Mouse (Mus musculus): ENCODE data around the gene Slc7a7. TPM values are rescaled to one million over a fixed set of nuclear protein-coding genes. Genes with fewer than 3 reads are reported as not detected.

Slc7a7 gene
- polyA plus RNA-seq, 1 experiment from 2014 or later: 7.7 TPM

DNA sequence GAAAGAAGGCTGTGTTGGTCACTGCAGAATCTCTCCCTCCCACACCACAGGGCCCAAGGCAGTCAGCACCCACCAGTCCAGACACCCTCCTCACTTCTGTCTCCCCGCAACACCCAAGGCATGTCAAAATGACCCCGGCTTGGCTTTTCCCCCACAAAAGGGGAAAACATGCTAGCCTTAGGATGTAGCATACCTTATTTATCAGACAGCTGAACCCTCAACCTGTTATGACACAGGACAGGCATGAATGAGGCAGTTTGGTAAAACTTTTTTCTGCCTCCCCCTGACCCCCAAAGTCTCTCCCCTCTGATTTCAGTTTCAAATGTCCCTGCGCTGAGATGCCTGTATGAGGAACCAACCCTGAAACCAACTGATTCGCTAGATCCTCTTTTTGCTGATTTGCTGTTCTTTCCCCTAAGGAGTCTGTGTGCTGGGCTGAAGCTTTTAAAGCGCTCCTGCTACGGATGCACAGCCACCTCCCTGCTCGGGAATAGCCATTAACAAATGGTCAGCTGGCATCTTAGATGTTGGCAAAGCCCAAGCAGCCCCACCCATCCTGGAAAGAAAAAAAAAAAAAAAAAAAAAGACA, 8.4 kb downstream of the Slc7a7 start:
- H3K4me1 ChIP-seq (replicated peaks): peaks cover 31% of the 10 kb centered on the region
- peak overlapping the region; percentile 47 for H3K4me2 ChIP-seq
- H3K9ac ChIP-seq: no peak overlapping the region
- H3K9me3 ChIP-seq (replicated peaks): no peaks in the 10 kb centered on the region
- no peak for ATAC-seq (replicated peaks; ENCODE audit: insufficient number of reproducible peaks, insufficient read depth, low FRiP score, low read depth)
- no peaks in the 10 kb centered on the region for H3K27me3 ChIP-seq
- peak overlapping the region; percentile 74 for H3K27ac ChIP-seq
- H3K36me3 ChIP-seq: no peaks in the 10 kb centered on the region
- 76% methylated on average over 7 of the region's 7 CpGs for WGBS
- H3K4me3 ChIP-seq: 0 out of 2 replicates have a peak overlapping the region, but pooled peaks have one; percentile 13

DNA sequence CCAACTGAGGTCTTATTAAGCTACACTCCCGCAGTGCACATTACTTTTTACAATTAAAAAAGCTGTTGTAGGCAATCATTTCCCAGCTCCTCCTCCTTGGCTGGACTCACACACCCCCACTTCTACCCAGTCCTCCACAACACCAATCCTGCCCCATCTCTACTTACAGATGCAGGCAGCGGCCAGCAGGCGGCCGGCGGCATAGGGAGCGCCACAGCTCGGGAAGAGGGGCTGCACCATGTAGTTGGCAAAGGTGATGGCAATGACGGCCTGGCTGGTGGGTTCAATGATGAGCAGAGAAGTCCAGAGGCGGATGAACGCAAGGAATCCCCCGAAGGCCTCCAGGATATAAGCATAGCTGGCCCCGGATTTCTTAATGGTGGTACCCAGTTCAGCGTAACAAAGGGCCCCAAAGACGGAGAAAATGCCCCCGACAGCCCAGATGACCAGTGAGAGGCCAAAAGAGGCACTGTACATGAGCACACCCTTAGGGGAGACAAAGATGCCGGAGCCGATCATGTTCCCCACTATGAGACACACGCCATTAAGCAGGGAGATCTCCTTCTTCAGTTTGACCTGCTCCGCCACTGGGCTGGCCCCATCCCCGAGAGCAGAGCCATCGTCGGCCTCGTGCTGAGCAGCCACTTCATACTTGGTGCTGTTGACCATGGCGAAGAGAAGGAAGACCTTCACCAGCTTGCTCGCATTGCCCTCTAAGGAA, 9.1 kb downstream of the Slc7a7 start:
- Histone ChIP-seq H3K4me2 (peak overlapping the region; percentile 47), H3K27me3 (no peaks in the 10 kb centered on the region), H3K36me3 (no peaks in the 10 kb centered on the region), H3K4me3 (0 out of 2 replicates have a peak overlapping the region, but pooled peaks have one; percentile 0), H3K27ac (peak overlapping the region; percentile 74; the same call in 1 of the 2 replicates), H3K4me1 (replicated peaks) (peaks cover 25% of the 10 kb centered on the region), H3K9me3 (replicated peaks) (no peaks in the 10 kb centered on the region), H3K9ac (no peak overlapping the region)
- ATAC-seq (replicated peaks; ENCODE audit: insufficient number of reproducible peaks, insufficient read depth, low FRiP score, low read depth): no peak
- 82% methylated on average over 25 of the region's 25 CpGs for WGBS

DNA sequence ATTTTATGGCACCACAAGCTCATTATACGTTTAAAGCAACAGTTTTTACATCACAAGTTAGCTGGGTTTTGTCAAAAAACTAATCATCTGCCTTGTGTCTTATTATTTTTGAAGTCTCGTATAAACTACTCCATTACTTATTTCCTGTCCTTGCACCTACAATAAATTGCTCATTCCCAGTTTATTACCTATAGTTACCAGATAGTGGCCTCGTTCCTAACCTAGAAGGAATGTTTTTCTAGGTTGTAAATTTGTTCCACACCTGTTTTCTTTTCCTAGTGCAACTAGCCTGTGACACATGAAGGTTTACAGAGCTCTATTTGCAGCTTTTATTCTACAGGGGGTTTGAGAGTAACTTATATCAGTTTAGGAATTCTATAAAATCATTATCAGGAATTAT, 15.9 kb downstream of the Slc7a7 start:
- Histone ChIP-seq H3K27me3 (no peaks in the 10 kb centered on the region), H3K4me1 (replicated peaks) (no peaks in the 10 kb centered on the region), H3K36me3 (no peaks in the 10 kb centered on the region), H3K9ac (no peak overlapping the region), H3K9me3 (replicated peaks) (no peaks in the 10 kb centered on the region), H3K4me3 (no peak overlapping the region), H3K4me2 (no peak overlapping the region), H3K27ac (no peak overlapping the region)
- 68% methylated on average over 3 of the region's 3 CpGs for WGBS
- ATAC-seq (replicated peaks; ENCODE audit: insufficient number of reproducible peaks, insufficient read depth, low FRiP score, low read depth): no peak

DNA sequence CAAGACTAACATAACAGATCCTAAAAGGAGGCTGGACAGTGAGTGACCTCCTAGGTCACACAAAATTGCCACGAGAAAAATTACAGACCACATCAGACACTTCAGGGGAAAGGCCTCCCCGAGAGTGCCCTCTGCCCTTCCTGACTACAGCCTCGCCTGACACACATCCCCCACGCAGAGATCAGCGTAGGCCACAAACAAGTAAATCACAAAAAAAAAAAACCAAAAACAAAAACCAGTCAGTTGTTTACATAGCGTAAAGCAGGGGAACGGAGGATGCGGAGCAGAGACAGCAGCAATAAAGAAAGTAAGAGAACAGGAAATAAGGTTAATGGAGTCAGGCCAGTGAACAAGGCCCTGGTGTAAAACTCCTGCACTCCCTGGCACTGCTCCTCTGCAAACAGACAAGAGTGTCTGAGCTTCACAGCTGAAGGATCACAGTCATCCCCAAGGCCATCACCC, 18.6 kb downstream of the Slc7a7 start:
- ATAC-seq (replicated peaks; ENCODE audit: insufficient number of reproducible peaks, insufficient read depth, low FRiP score, low read depth): no peak
- WGBS: 56% methylated on average over 8 of the region's 8 CpGs
- Histone ChIP-seq H3K4me1 (replicated peaks) (no peaks in the 10 kb centered on the region), H3K9me3 (replicated peaks) (no peaks in the 10 kb centered on the region), H3K36me3 (no peaks in the 10 kb centered on the region), H3K27me3 (no peaks in the 10 kb centered on the region), H3K9ac (no peak overlapping the region), H3K27ac (no peak overlapping the region), H3K4me2 (no peak overlapping the region), H3K4me3 (no peak overlapping the region)

DNA sequence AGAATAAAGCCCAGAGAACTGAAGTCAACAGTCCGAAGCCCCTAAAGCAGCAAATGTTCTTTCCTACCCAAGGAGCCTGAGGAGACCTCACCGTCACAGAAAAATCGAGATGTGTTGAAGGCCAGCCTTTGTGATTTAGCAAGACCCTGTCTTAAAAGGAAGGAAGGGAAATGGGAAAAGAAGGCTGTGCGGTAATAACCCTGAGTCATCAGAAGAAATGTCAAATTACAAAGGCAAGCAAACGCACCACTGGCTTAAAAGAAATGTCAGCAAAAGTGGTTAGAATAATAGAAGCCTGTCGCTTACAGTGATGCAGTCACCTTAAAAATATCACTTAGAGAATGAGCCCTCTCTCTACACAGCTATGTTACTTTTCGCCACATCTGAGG, 19.1 kb downstream of the Slc7a7 start:
- Histone ChIP-seq H3K27ac (no peak overlapping the region), H3K9me3 (replicated peaks) (no peaks in the 10 kb centered on the region), H3K36me3 (no peaks in the 10 kb centered on the region), H3K9ac (no peak overlapping the region), H3K4me2 (no peak overlapping the region), H3K4me1 (replicated peaks) (no peaks in the 10 kb centered on the region), H3K27me3 (no peaks in the 10 kb centered on the region), H3K4me3 (no peak overlapping the region)
- no peak for ATAC-seq (replicated peaks; ENCODE audit: insufficient number of reproducible peaks, insufficient read depth, low FRiP score, low read depth)
- WGBS: 62% methylated on average over 7 of the region's 7 CpGs

DNA sequence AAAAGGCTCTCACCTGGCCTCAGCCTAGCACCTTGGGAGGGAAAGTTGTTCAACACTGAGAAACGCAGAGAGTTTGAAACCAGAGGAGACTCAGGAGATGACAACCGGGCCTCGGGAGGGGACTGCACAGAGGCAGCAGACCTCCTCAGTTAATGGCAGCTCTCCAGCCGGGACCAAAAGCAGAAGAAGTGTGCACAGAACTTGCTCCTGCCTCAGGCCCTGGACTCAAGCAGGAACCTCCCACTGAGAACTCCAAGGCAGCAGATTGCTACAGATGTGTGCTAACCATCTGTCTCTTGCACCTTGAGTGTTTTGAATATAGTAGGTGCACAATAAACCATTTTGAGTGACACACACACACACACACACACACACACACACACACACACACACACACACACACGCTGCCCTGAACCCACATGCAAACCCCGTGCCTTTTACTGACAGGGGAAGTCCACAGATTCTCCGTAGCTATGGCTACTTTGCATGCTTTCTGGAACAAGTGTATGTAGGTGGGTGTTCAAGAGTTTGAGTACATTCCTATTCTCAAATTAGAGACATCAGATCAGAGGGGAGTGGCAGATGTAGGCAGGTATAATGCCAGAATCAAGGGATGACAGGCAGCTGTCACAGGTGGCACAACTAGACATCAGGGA, 19.6 kb downstream of the Slc7a7 start:
- 69% methylated on average over 7 of the region's 7 CpGs for WGBS
- H3K27me3 ChIP-seq: no peaks in the 10 kb centered on the region
- ATAC-seq (replicated peaks; ENCODE audit: insufficient number of reproducible peaks, insufficient read depth, low FRiP score, low read depth): no peak
- H3K27ac ChIP-seq: no peak overlapping the region
- no peak overlapping the region for H3K9ac ChIP-seq
- no peaks in the 10 kb centered on the region for H3K4me1 ChIP-seq (replicated peaks)
- no peak overlapping the region for H3K4me3 ChIP-seq
- no peak overlapping the region for H3K4me2 ChIP-seq
- no peaks in the 10 kb centered on the region for H3K36me3 ChIP-seq
- no peaks in the 10 kb centered on the region for H3K9me3 ChIP-seq (replicated peaks)

DNA sequence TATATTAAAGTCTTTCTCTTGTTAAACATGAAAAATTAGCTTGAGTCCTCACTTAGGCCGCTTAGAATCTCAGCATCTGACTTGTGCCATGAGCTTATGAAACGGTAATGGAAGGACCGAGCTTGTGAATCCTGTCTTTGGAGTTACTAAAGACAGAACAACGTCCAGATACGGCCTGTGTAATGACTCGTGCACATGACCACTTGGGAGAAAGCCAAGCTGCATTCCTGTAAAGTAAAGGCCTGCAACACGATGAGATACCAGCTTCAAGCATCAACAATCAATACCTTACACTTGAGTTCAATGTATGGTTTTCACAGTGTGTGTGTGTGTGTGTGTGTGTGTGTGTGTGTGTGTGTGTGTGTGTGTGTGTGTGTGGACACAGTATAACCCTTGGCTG, 20.9 kb downstream of the Slc7a7 start:
- Histone ChIP-seq H3K27me3 (no peaks in the 10 kb centered on the region), H3K27ac (no peak overlapping the region), H3K36me3 (no peaks in the 10 kb centered on the region), H3K4me1 (replicated peaks) (no peaks in the 10 kb centered on the region), H3K4me2 (no peak overlapping the region), H3K4me3 (no peak overlapping the region), H3K9ac (no peak overlapping the region), H3K9me3 (replicated peaks) (no peaks in the 10 kb centered on the region)
- no peak for ATAC-seq (replicated peaks; ENCODE audit: insufficient number of reproducible peaks, insufficient read depth, low FRiP score, low read depth)
- WGBS: 43% methylated on average over 7 of the region's 7 CpGs

DNA sequence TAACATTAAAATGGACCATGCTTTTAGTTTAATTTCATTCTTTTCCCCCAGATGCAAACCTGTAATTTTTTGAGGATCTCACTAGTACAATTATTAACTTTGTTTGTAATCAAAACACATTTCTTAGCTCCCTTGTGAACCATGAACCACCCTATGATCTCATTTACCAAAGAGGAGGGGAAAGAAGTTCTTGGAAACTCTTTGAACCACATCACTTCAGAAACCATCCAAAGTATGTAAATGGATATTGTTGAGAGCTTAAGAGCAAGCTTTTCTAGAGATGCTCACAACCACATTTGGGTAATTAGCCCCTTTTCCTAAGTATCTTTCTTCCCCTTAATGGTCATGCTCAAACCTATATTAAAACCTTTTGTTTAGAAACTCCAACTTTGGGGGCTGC, 23.3 kb downstream of the Slc7a7 start:
- Histone ChIP-seq H3K4me2 (no peak overlapping the region), H3K36me3 (no peaks in the 10 kb centered on the region), H3K4me3 (no peak overlapping the region), H3K9ac (no peak overlapping the region), H3K27ac (no peak overlapping the region), H3K4me1 (replicated peaks) (no peaks in the 10 kb centered on the region), H3K9me3 (replicated peaks) (no peaks in the 10 kb centered on the region), H3K27me3 (no peaks in the 10 kb centered on the region)
- no peak for ATAC-seq (replicated peaks; ENCODE audit: insufficient number of reproducible peaks, insufficient read depth, low FRiP score, low read depth)

DNA sequence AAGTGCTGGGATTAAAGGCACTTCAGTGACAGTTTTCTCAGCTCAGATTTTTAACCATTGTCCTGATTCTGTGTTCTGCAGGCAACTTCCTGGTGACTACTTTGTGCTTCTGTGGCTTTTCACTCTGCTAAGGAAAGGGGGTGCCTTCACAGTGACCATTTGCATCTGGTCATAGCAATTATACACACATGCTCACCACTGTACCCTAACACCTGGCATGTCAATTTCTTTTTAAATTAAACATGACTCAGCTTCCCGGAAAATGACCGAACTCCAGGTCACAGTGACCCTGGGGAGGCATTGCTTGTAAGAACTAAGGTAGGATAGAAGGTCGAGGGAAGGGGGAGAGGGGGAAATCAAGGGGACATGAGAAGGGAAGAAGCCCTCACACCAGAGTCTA, 23.8 kb downstream of the Slc7a7 start:
- no peak for ATAC-seq (replicated peaks; ENCODE audit: insufficient number of reproducible peaks, insufficient read depth, low FRiP score, low read depth)
- H3K27me3 ChIP-seq: no peaks in the 10 kb centered on the region
- no peak overlapping the region for H3K27ac ChIP-seq
- WGBS: 76% methylated on average over 3 of the region's 3 CpGs
- no peaks in the 10 kb centered on the region for H3K36me3 ChIP-seq
- no peaks in the 10 kb centered on the region for H3K9me3 ChIP-seq (replicated peaks)
- H3K9ac ChIP-seq: no peak overlapping the region
- no peaks in the 10 kb centered on the region for H3K4me1 ChIP-seq (replicated peaks)
- H3K4me2 ChIP-seq: no peak overlapping the region
- H3K4me3 ChIP-seq: no peak overlapping the region

DNA sequence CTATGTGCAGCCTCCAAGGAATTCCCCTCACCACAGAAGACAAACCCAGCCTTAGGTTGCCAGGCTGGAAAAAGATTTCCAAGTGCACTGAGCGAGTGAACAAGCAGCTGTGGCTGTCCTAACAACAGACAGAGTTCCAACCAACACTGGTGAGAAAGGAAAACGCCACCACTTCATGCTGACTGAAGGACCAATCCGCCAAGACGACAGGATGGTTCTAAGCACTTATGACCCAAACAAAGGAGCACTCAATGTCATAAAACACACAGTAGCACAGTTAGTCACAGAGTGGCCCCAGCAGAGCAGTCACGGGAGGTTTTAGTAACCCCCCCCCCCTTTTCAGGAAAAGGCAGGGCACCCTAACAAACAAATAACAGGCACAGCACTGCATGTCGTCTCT, 26.7 kb downstream of the Slc7a7 start:
- no peaks in the 10 kb centered on the region for H3K4me1 ChIP-seq (replicated peaks)
- ATAC-seq (replicated peaks; ENCODE audit: insufficient number of reproducible peaks, insufficient read depth, low FRiP score, low read depth): no peak
- H3K27ac ChIP-seq: no peak overlapping the region
- H3K27me3 ChIP-seq: no peaks in the 10 kb centered on the region
- 58% methylated on average over 6 of the region's 6 CpGs for WGBS
- H3K9ac ChIP-seq: no peak overlapping the region
- H3K4me3 ChIP-seq: no peak overlapping the region
- H3K4me2 ChIP-seq: no peak overlapping the region
- H3K36me3 ChIP-seq: no peaks in the 10 kb centered on the region
- H3K9me3 ChIP-seq (replicated peaks): no peaks in the 10 kb centered on the region

DNA sequence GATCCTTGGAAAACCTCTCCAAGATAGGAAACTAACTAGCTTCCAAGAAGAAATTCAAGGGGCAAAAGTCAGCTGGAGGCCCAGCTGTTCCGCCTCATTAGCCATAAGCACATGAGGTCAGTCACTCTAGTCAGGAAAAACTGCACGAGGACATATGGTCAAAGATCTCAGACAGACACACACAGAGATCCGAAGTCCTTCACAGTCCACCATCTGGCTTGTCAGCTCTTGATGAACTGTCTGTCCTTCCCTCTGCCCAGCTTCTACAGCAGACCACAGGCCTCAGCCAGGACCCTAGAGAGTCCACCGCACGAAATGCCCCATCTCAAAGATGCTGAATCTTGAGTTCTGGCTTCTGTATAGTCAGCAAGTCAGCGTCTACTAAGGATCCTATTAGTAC, 30.0 kb downstream of the Slc7a7 start:
- Histone ChIP-seq H3K9me3 (replicated peaks) (no peaks in the 10 kb centered on the region), H3K36me3 (no peaks in the 10 kb centered on the region), H3K4me1 (replicated peaks) (peaks cover 6% of the 10 kb centered on the region; the same call in 1 of the 2 replicates), H3K27ac (no peak overlapping the region), H3K4me3 (no peak overlapping the region), H3K4me2 (no peak overlapping the region), H3K27me3 (no peaks in the 10 kb centered on the region), H3K9ac (no peak overlapping the region)
- 77% methylated on average over 6 of the region's 6 CpGs for WGBS
- no peak for ATAC-seq (replicated peaks; ENCODE audit: insufficient number of reproducible peaks, insufficient read depth, low FRiP score, low read depth)

All from heart, embryonic 15.5 days (tissue).